Mouse (Mus musculus): ENCODE measurements around the gene Gpr87.

- no peak for TF ChIP-seq CTCF (conservative IDR thresholded peaks at IDR 0.05; ENCODE audit: low read length)
- no peak for TF ChIP-seq NANOG (IDR thresholded peaks at IDR 0.05; ENCODE audit: borderline replicate concordance, low read length)
- TF ChIP-seq POU5F1 (IDR thresholded peaks at IDR 0.05; ENCODE audit: borderline replicate concordance, low read length) = no peak
Observed at GRCm38 (mm10) chr3:59140115-59140514, 54.8 kb downstream of the Gpr87 start.

Measured in E14TG2a.4 (cell line).